Mouse (Mus musculus) kidney, adult 10 weeks (tissue): Measurements from ENCODE around the gene Nipa2. TPM values are rescaled to one million over a fixed set of nuclear protein-coding genes. Genes with fewer than 3 reads are reported as not detected.

Source experiments
- polyA plus RNA-seq: library from polyadenylated mRNA; stranded (reverse); fragments of 350-450 nt; fragmentation: Illumina TruSeq; extraction: RNeasy Lipid Tissue Mini Kit (QIAGEN cat#74804); gene quantifications from one replicate; pipeline ENCODE4 v1.2.3, GENCODE M21; 2014; ENCODE audit warnings: low read depth, low replicate concordance

Gene Nipa2
- polyA plus RNA-seq, result 94.4 TPM

GRCm38 (mm10) chr7:55962004-55962908, at the start of gene Nipa2:
Gene Nipa2 (minus strand): TSS chr7:55962476.

Other genes starting within 250 kb of the Nipa2 start
- 0.53 TPM for gene Siglech, start 194.3 kb downstream of the Nipa2 start, polyA plus RNA-seq
- gene Tubgcp5, start 168.3 kb downstream of the Nipa2 start, polyA plus RNA-seq, result 19.8 TPM
- 35.6 TPM for gene Cyfip1, start 120.7 kb downstream of the Nipa2 start, polyA plus RNA-seq
- gene Nipa1, start 57.5 kb upstream of the Nipa2 start, polyA plus RNA-seq, result 16.8 TPM
- gene Herc2, start 87.7 kb upstream of the Nipa2 start, polyA plus RNA-seq, result 31.6 TPM